Mouse (Mus musculus) liver, adult 2 months (tissue): ENCODE results near the gene Alg14. TPM values are rescaled to one million over a fixed set of nuclear protein-coding genes. Genes with fewer than 3 reads are reported as not detected.

Experiments
- DNase-seq: peaks from one replicate; pipeline ENCODE4 v3.0.0-alpha.2; 2011; ENCODE audit warnings: low read depth, low spot score; ENCODE audit errors: extremely low read depth
- H3K27ac ChIP-seq: fragments of 200-500 bp; replicated peaks from 2 replicates; pipeline ENCODE4 v1.5.1; 2012; ENCODE audit warnings: low read depth, mild to moderate bottlenecking, control low read depth, inconsistent platforms, low read length; ENCODE audit not compliant: insufficient read depth
- H3K27me3 ChIP-seq: fragments of 200-500 bp; 2 replicates; pipeline ENCODE4 v1.6.1; 2012; ENCODE audit warnings: mild to moderate bottlenecking, moderate library complexity, low read length, inconsistent platforms; ENCODE audit not compliant: control insufficient read depth, insufficient read depth
- H3K36me3 ChIP-seq: fragments of 200-500 bp; 2 replicates; pipeline ENCODE4 v1.6.1; 2012; ENCODE audit warnings: low read length, inconsistent platforms; ENCODE audit not compliant: control insufficient read depth, insufficient read depth
- H3K4me1 ChIP-seq: fragments of 200-500 bp; 2 replicates; pipeline ENCODE4 v1.6.1; 2011; ENCODE audit warnings: low read length; ENCODE audit not compliant: control insufficient read depth, insufficient read depth
- H3K4me3 ChIP-seq: fragments of 200-500 bp; 2 replicates; pipeline ENCODE4 v1.5.1; 2011; ENCODE audit warnings: low read depth, mild to moderate bottlenecking, control low read depth, low read length, moderate library complexity; ENCODE audit not compliant: insufficient read depth
- H3K79me2 ChIP-seq: fragments of 200-500 bp; 2 replicates; pipeline ENCODE4 v1.6.1; 2012; ENCODE audit warnings: inconsistent platforms, mild to moderate bottlenecking, low read length, moderate library complexity; ENCODE audit not compliant: control insufficient read depth, insufficient read depth
- H3K9ac ChIP-seq: fragments of 200-500 bp; 2 replicates; pipeline ENCODE4 v1.6.1; 2012; ENCODE audit warnings: low read depth, mild to moderate bottlenecking, control low read depth, inconsistent platforms, low read length
- CTCF ChIP-seq: fragments of 200-500 bp; IDR thresholded peaks from 2 replicates; pipeline ENCODE4 v1.5.1; 2011; ENCODE audit warnings: low read depth, low read length, control low read depth
- POLR2A ChIP-seq: fragments of 200-500 bp; IDR thresholded peaks from 2 replicates; pipeline ENCODE4 v1.6.1; 2011; ENCODE audit warnings: low read length, control low read depth; ENCODE audit not compliant: insufficient read depth; ENCODE audit errors: extremely low read depth
- WGBS: fragments of 180-500 bp; shearing (Covaris S2); methylation state at CpG from one replicate; pipeline ENCODE4 v1.1.7; 2018; 5-methylcytosine and 5-hydroxymethylcytosine counted together
- polyA plus RNA-seq: library from polyadenylated mRNA; depleted of rRNA; stranded (reverse); fragments of >200 nt; gene quantifications from 2 replicates; pipeline ENCODE4 v1.2.3, GENCODE M21; 2012
- total RNA-seq: library from RNA; depleted of rRNA; stranded (reverse); fragments of >200 nt; gene quantifications from 2 replicates; pipeline ENCODE4 v1.2.3, GENCODE M21; 2014

Gene Alg14
- total and polyA plus RNA-seq, 2 experiments: 12.6 to 24.3 TPM

GRCm38 (mm10) chr3:121255501-121255900, 36.1 kb upstream of the Alg14 start:
- no peak overlapping the region for H3K4me3 ChIP-seq
- TF ChIP-seq POLR2A (no peak), CTCF (no peak)
- DNase-seq: peak; percentile 93
- no peaks in the 10 kb centered on the region for H3K27me3 ChIP-seq
- H3K9ac ChIP-seq: peak overlapping the region; percentile 21; the same call in 1 of the 2 replicates
- peaks cover 34% of the 10 kb centered on the region for H3K4me1 ChIP-seq
- peaks cover 42% of the 10 kb centered on the region for H3K79me2 ChIP-seq
- H3K36me3 ChIP-seq: peaks cover 11% of the 10 kb centered on the region
- 30% methylated on average over 7 of the region's 7 CpGs for WGBS
- peak overlapping the region; percentile 77 for H3K27ac ChIP-seq

DNA sequence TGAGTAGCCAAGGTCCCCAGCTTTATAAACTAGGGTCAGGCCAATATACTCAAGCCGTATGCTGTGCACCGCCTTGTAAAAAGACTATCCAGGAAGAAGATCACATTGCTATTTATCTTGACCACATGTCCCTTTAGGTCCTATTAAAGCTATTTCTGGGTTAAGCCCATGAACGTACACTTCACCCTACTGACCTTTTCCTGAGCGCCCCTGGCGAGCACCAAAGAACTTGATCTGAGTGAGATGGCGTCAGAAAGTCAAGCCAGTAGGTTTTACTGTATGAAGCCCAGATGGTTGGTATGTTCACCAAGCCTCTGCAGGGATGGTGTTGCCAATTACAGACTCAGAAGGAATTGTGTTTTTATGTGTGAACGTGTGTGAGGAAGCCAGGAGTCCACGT, 35.4 kb upstream of the Alg14 start:
- TF ChIP-seq CTCF (no peak), POLR2A (no peak)
- Histone ChIP-seq H3K27ac (peak overlapping the region; percentile 77), H3K4me3 (no peak overlapping the region), H3K79me2 (peaks cover 39% of the 10 kb centered on the region), H3K36me3 (peaks cover 11% of the 10 kb centered on the region), H3K9ac (peak overlapping the region; percentile 21; the same call in 1 of the 2 replicates), H3K4me1 (peaks cover 35% of the 10 kb centered on the region), H3K27me3 (no peaks in the 10 kb centered on the region)
- DNase-seq: no peak
- 61% methylated on average over 8 of the region's 8 CpGs for WGBS

DNA sequence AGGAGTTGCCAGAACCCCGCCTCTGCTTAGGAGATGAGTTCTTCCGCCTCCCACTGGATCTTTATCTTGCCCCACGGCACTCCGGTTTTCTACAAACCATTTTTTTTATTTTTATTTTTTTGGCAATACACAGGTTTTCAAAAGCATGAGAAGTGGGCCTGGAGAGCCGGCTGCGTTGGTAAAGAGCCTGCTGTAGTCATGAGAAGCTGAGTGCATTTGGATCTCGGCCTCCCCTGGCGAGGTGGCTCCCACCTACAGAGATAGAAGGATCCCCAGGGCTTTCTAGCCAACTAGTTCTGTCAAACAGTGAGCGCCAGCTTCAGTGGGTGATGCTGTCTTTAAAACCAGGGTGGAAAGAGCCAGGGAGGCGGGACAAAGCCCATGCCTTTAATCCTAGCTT, 34.2 kb upstream of the Alg14 start:
- Histone ChIP-seq H3K36me3 (peaks cover 4% of the 10 kb centered on the region; the same call in 1 of the 2 replicates), H3K4me1 (peaks cover 33% of the 10 kb centered on the region), H3K27ac (peak overlapping the region; percentile 59), H3K9ac (peak overlapping the region; percentile 46; the same call in 1 of the 2 replicates), H3K4me3 (no peak overlapping the region), H3K79me2 (peaks cover 37% of the 10 kb centered on the region), H3K27me3 (no peaks in the 10 kb centered on the region)
- TF ChIP-seq POLR2A: no peak
- no peak for TF ChIP-seq CTCF
- no peak for DNase-seq
- WGBS: 85% methylated on average over 10 of the region's 10 CpGs

GRCm38 (mm10) chr3:121258521-121259478, 32.8 kb upstream of the Alg14 start:
- peak overlapping the region; percentile 85 for H3K27ac ChIP-seq
- WGBS: 25% methylated on average over 20 of the region's 20 CpGs
- H3K36me3 ChIP-seq: no peaks in the 10 kb centered on the region
- peaks cover 34% of the 10 kb centered on the region for H3K4me1 ChIP-seq
- H3K4me3 ChIP-seq: peak overlapping the region; percentile 8
- DNase-seq: peak; percentile 94
- H3K27me3 ChIP-seq: no peaks in the 10 kb centered on the region
- H3K79me2 ChIP-seq: peaks cover 31% of the 10 kb centered on the region
- TF ChIP-seq POLR2A: no peak
- TF ChIP-seq CTCF: no peak
- peak overlapping the region; percentile 69 for H3K9ac ChIP-seq

DNA sequence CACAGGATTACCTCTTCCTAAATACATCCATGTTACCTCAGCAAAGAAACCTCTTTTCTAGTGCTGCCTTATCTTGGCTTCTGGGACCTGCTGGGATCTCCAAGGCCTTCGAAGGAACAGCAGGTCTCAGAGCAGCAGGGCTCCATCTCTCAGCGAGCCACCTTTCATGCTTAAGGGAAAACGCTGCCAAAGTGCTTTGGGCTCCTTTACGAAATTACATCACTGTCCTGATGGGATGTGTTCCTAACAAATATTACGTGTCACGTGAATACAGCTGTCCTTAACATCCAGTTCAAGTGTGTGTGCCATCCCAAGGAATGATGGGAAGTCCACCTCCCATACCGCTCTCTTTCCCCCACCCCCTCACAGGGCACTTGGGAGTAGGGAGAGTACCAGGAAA, 31.5 kb upstream of the Alg14 start:
- H3K79me2 ChIP-seq: peaks cover 26% of the 10 kb centered on the region
- TF ChIP-seq POLR2A (no peak), CTCF (no peak)
- 23% methylated on average over 7 of the region's 7 CpGs for WGBS
- peak overlapping the region; percentile 77 for H3K27ac ChIP-seq
- peak; percentile 87 for DNase-seq
- H3K4me1 ChIP-seq: peaks cover 35% of the 10 kb centered on the region
- H3K4me3 ChIP-seq: no peak overlapping the region; the same call in 1 of the 2 replicates
- H3K27me3 ChIP-seq: no peaks in the 10 kb centered on the region
- no peaks in the 10 kb centered on the region for H3K36me3 ChIP-seq
- H3K9ac ChIP-seq: peak overlapping the region; percentile 41
